Mouse (Mus musculus) G1E (cell line): ENCODE measurements around the gene Morn5. TPM values are rescaled to one million over a fixed set of nuclear protein-coding genes. Genes with fewer than 3 reads are reported as not detected.

Source experiments
- ATAC-seq: 2 replicates; pipeline ENCODE4 v1.8.0; 2016; ENCODE audit warnings: mild to moderate bottlenecking; ENCODE audit not compliant: insufficient number of reproducible peaks, poor library complexity, low FRiP score, severe bottlenecking; ENCODE audit errors: extremely low read depth
- DNase-seq: peaks from one replicate; pipeline ENCODE4 v3.0.0; 2012; ENCODE audit warnings: low spot score
- H3K27me3 ChIP-seq: 2 replicates; pipeline ENCODE4 v1.6.1; 2012; ENCODE audit warnings: mild to moderate bottlenecking, low read length, inconsistent platforms; ENCODE audit not compliant: insufficient read depth
- H3K36me3 ChIP-seq: replicated peaks from 2 replicates; pipeline ENCODE3; 2012; ENCODE audit warnings: mild to moderate bottlenecking, inconsistent platforms
- H3K4me1 ChIP-seq: 2 replicates; pipeline ENCODE4 v1.6.1; 2012; ENCODE audit warnings: low read depth, low read length, inconsistent platforms, mixed read lengths; ENCODE audit not compliant: insufficient read depth
- H3K4me3 ChIP-seq: 2 replicates; pipeline ENCODE4 v1.5.1; 2012; ENCODE audit warnings: low read depth, mild to moderate bottlenecking, inconsistent platforms, low read length, moderate library complexity, mixed read lengths
- H3K9me3 ChIP-seq: replicated peaks from 2 replicates; pipeline ENCODE4 v1.6.1; 2012; ENCODE audit warnings: inconsistent platforms
- CTCF ChIP-seq: IDR thresholded peaks from 2 replicates; pipeline ENCODE4 v1.5.1; 2012; ENCODE audit warnings: low read depth, low read length, inconsistent platforms, mixed read lengths
- GATA1 ChIP-seq: IDR thresholded peaks from 2 replicates; pipeline ENCODE4 v1.6.1; 2012; ENCODE audit warnings: borderline replicate concordance, low read length, inconsistent platforms, mixed read lengths
- GATA2 ChIP-seq: IDR thresholded peaks from 2 replicates; pipeline ENCODE4 v1.6.1; 2012; ENCODE audit warnings: low read depth, low read length, inconsistent platforms, borderline replicate concordance
- POLR2AphosphoS5 ChIP-seq: IDR thresholded peaks from 2 replicates; pipeline ENCODE4 v1.6.1; 2012; ENCODE audit warnings: low read depth, low read length, inconsistent platforms; ENCODE audit not compliant: insufficient replicate concordance
- TAL1 ChIP-seq: conservative IDR thresholded peaks from 2 replicates; pipeline ENCODE4 v1.6.1; 2012; ENCODE audit warnings: low read depth, low read length, inconsistent platforms, mixed read lengths
- polyA plus RNA-seq: library from polyadenylated mRNA; stranded (reverse); fragments of >175 nt; gene quantifications from 2 replicates; pipeline ENCODE4 v1.2.3, GENCODE M21; 2012
- total RNA-seq, 2 experiments: library from RNA; stranded (forward) in 1 of 2; stranded (reverse) in 1 of 2; fragments of 200-1000 nt in 1 of 2; fragments of >200 nt in 1 of 2; fragmentation: Nextera tagmentation in 1 of 2; gene quantifications; 2 replicates each; pipeline ENCODE4 v1.2.3; 2014 to 2017

The Morn5 gene
- total and polyA plus RNA-seq, 3 experiments = 0.22 TPM; not detected in 2

DNA sequence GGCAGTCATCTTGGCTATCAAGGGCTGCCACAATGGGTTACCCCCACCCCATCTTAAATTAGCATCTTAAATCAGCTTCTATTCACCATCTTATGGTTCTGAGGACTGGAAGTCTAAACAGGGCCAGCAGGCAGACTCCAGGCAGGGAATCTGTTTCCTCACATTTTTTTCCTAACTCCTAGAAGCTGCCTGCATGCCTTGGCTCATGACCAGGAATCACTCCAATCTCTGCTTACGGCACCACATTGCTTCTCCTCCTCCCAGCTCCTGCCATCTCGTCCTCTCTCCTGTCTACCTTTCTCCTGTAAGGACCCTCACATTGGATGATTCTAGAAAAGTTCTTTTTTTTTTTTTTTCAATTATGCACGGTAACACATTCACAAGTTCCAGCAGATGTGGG is 4.0 kb downstream of the Morn5 start:
- no peak overlapping the region for H3K4me3 ChIP-seq
- TF ChIP-seq POLR2AphosphoS5 = no peak
- TF ChIP-seq CTCF = no peak
- TF ChIP-seq TAL1 = no peak
- no peak for TF ChIP-seq GATA2
- no peak for TF ChIP-seq GATA1
- H3K9me3 ChIP-seq = no peaks in the 10 kb centered on the region
- no peaks in the 10 kb centered on the region for H3K36me3 ChIP-seq
- no peak for DNase-seq
- H3K27me3 ChIP-seq = peaks cover 43% of the 10 kb centered on the region
- peaks cover 6% of the 10 kb centered on the region for H3K4me1 ChIP-seq
- no peak for ATAC-seq

DNA sequence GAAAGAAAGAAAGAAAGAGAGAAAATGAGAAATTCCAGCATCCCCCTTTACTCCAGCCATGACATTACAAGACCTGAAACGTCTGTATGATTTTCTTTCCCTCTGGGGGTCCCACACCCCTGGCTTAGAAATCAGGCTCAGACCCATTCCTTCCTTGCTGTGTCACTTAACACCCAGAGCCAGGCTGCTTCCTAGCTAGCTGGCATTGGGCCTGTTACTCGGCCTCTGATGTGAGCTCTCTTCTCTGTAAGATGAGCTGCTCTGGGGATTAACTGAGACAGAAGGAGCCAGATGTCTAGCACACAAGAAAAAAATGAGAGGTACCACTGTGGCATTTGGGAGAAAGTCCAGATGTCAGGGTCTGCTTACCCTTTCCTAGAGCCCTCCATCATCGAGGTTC is 7.0 kb downstream of the Morn5 start:
- no peaks in the 10 kb centered on the region for H3K4me1 ChIP-seq
- no peak for TF ChIP-seq GATA2
- no peak for TF ChIP-seq TAL1
- TF ChIP-seq GATA1 = no peak
- TF ChIP-seq POLR2AphosphoS5 = no peak
- TF ChIP-seq CTCF = no peak
- ATAC-seq (no peak), DNase-seq (no peak)
- H3K4me3 ChIP-seq = no peak overlapping the region
- no peaks in the 10 kb centered on the region for H3K9me3 ChIP-seq
- H3K27me3 ChIP-seq = peaks cover 54% of the 10 kb centered on the region
- H3K36me3 ChIP-seq = no peaks in the 10 kb centered on the region

DNA sequence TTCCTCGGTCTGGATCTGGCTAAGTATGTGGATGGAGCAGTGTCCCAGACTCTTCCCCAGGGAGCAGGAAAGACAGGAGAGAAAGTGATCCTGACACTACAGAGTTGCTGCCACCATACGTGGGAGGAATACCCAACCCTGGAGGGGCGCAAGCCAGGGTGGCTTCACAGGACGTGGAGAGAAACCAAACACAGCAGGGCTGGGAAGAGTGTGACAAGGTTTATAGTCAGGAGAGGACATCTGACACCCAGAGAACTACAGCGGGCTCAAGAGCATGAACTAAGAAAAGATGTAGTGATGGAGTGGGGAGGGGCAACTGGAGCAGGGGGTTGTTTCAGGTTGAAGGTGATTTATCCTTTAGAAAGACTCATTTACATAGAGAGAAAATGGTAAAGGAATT is 12.2 kb downstream of the Morn5 start:
- Histone ChIP-seq H3K4me1 (no peaks in the 10 kb centered on the region), H3K9me3 (no peaks in the 10 kb centered on the region), H3K27me3 (peaks cover 41% of the 10 kb centered on the region), H3K4me3 (no peak overlapping the region), H3K36me3 (no peaks in the 10 kb centered on the region)
- ATAC-seq (no peak), DNase-seq (no peak)
- TF ChIP-seq TAL1 = no peak
- TF ChIP-seq GATA1 = no peak
- TF ChIP-seq CTCF = no peak
- TF ChIP-seq POLR2AphosphoS5 = no peak
- no peak for TF ChIP-seq GATA2

DNA sequence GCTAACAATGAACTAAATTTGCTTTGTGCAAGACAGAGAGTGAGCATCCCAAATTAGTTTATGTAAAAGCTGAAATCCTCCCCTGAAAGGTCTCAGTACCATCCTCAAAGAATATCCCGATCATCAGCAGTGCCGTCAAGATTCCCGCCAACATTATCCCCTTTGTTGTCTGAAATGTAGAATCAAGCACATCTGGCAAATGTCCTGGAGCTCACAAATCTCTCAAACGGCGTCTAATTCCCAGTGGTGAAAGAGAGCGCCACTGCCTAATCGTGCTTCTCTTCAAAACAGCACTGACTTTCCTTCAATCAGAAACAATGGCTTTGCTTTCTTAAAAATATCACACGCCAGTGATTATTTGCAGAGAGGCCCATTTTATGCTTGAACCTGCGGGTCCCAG is 17.9 kb downstream of the Morn5 start:
- H3K9me3 ChIP-seq = no peaks in the 10 kb centered on the region
- H3K4me1 ChIP-seq = no peaks in the 10 kb centered on the region
- H3K4me3 ChIP-seq = no peak overlapping the region
- no peaks in the 10 kb centered on the region for H3K36me3 ChIP-seq
- ATAC-seq = no peak
- no peak for DNase-seq
- TF ChIP-seq CTCF (no peak), POLR2AphosphoS5 (no peak), GATA2 (no peak), GATA1 (no peak), TAL1 (no peak)
- peaks cover 27% of the 10 kb centered on the region for H3K27me3 ChIP-seq

DNA sequence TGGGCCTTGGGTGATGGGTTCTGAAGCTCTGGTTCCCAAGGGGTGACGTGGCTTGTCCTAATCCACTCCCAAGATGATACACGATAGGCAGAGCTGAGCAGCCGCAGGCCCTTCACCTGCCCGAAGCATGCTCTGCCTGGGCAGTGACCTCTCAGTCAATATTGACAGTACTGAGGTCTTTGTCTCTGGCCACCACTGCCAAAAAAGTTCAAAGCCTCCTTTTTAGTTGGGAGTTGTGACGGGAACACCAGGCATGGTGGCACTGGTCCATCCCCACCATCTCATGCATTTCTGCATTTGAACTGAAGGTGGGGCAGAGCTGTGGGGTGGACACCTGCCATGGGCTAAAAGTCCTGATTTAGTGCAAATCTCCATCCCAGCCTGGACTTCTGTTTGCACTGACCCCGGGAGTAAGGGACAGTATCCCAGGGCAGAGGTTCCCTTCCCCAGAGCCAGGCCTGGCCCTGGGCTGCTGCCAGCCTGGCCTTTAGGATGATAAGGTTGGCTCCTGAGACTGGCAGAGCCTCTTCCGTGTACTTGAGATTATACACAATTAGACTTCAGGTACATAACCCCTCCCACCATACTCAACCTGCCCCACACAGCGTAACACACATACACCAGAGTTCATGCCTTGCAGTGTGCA is 22.5 kb downstream of the Morn5 start:
- H3K9me3 ChIP-seq = no peaks in the 10 kb centered on the region
- no peaks in the 10 kb centered on the region for H3K36me3 ChIP-seq
- peaks cover 23% of the 10 kb centered on the region for H3K27me3 ChIP-seq
- ATAC-seq (no peak), DNase-seq (no peak)
- no peak overlapping the region for H3K4me3 ChIP-seq
- H3K4me1 ChIP-seq = no peaks in the 10 kb centered on the region
- TF ChIP-seq GATA1 (no peak), POLR2AphosphoS5 (no peak)

DNA sequence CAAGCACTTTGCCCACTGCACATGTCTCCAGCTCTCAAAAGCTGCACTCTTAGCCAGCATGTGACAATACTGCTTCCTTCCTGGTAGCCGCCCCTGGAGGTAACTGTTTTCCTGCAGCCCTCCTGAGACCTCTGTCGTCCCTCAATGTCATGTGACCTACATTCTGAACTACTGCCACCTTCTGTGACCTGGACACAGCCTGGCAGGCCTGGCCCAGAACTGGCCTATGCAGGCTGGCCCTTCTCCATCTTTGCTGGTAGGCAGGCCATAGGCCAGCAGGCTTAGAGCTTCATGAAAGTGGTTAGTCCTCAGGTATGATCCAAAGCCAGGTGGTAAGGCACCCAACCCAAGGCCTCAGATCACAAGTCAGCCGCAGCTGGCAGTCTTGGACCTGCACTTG is 24.5 kb downstream of the Morn5 start:
- H3K27me3 ChIP-seq = peaks cover 24% of the 10 kb centered on the region

DNA sequence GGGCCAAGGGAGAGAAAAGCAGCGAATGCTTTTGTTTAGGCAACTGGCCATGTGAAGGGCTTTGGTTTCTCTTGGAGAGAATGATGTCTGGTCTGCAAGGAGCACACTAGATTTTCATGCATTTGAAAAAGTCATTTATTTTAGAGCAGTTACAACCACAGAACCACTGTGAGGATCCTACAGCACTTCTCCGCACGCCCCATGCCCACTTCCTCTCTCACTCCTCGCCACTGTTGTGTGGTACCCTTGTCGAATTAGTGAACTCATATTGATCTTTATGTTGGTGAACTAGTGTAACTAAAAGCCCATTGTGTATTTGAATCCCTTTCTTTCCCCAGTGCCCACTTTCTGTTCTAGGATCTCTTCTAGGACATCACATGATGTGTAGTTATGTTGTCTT is 26.0 kb downstream of the Morn5 start:
- H3K4me1 ChIP-seq = no peaks in the 10 kb centered on the region
- peaks cover 18% of the 10 kb centered on the region for H3K27me3 ChIP-seq
- H3K36me3 ChIP-seq = no peaks in the 10 kb centered on the region
- no peak for TF ChIP-seq GATA1
- no peak for TF ChIP-seq TAL1
- TF ChIP-seq GATA2 = no peak
- no peak for TF ChIP-seq POLR2AphosphoS5
- no peak for TF ChIP-seq CTCF
- no peak for DNase-seq
- H3K4me3 ChIP-seq = no peak overlapping the region
- no peaks in the 10 kb centered on the region for H3K9me3 ChIP-seq
- no peak for ATAC-seq

More for the DNA sequence above, 24.5 kb downstream of the Morn5 start:
- ATAC-seq = no peak
- no peaks in the 10 kb centered on the region for H3K4me1 ChIP-seq
- H3K4me3 ChIP-seq = no peak overlapping the region
- no peak for DNase-seq
- H3K36me3 ChIP-seq = no peaks in the 10 kb centered on the region
- TF ChIP-seq GATA2 (no peak), CTCF (no peak), GATA1 (no peak), TAL1 (no peak), POLR2AphosphoS5 (no peak)
- no peaks in the 10 kb centered on the region for H3K9me3 ChIP-seq
